Mouse (Mus musculus) T-cell, adult 66 days (primary cell): Measurements from ENCODE around the gene Klhl31. TPM values are rescaled to one million over a fixed set of nuclear protein-coding genes. Genes with fewer than 3 reads are reported as not detected.

Source experiments
- total RNA-seq, 2 experiments: library from RNA; stranded (reverse); gene quantifications; 3 replicates in 1 of 2; 4 replicates in 1 of 2; pipeline ENCODE4 v1.2.4; 2023

Gene Klhl31
- total RNA-seq, result not detected

GRCm38 (mm10) chr9:77636450-77636951 lies at the start of gene Klhl31:
Klhl31 (plus strand) TSS chr9:77636500.

Other genes with a start within 250 kb of the Klhl31 start
- 10 to 100 TPM; 23.9 to 26.8 TPM for gene Lrrc1, start 91.6 kb upstream of the Klhl31 start, total RNA-seq
- 10 to 100 TPM; 33.7 to 42.0 TPM for gene Gclc, start 118.0 kb downstream of the Klhl31 start, total RNA-seq